Mouse (Mus musculus): Measurements from ENCODE around the gene Tmub1. TPM values are rescaled to one million over a fixed set of nuclear protein-coding genes. Genes with fewer than 3 reads are reported as not detected.

Tmub1 gene
- polyA plus RNA-seq, 1 experiment, result 49.0 TPM

GRCm38 (mm10) chr5:24427285-24427633, 20.4 kb downstream of the Tmub1 start:
- TF ChIP-seq POLR2A (IDR thresholded peaks at IDR 0.05; ENCODE audit: extremely low read depth, insufficient read depth, low read length), result no peak
- TF ChIP-seq CTCF (IDR thresholded peaks at IDR 0.05; ENCODE audit: extremely low read depth, insufficient read depth, low read length), result no peak
- Histone ChIP-seq H3K4me3 (ENCODE audit: insufficient read depth, low read length) (no peak overlapping the region), H3K27ac (ENCODE audit: insufficient read depth, low read length) (no peak overlapping the region), H3K4me1 (ENCODE audit: control insufficient read depth, insufficient read depth, low read length) (0 out of 2 replicates have a peak, but pooled peaks cover 1% of the 10 kb centered on the region)

GRCm38 (mm10) chr5:24426556-24427284, 20.9 kb downstream of the Tmub1 start:
- Histone ChIP-seq H3K4me1 (ENCODE audit: control insufficient read depth, insufficient read depth, low read length) (0 out of 2 replicates have a peak, but pooled peaks cover 1% of the 10 kb centered on the region), H3K4me3 (ENCODE audit: insufficient read depth, low read length) (no peak overlapping the region), H3K27ac (ENCODE audit: insufficient read depth, low read length) (no peak overlapping the region)
- TF ChIP-seq CTCF (IDR thresholded peaks at IDR 0.05; ENCODE audit: extremely low read depth, insufficient read depth, low read length) (no peak), POLR2A (IDR thresholded peaks at IDR 0.05; ENCODE audit: extremely low read depth, insufficient read depth, low read length) (no peak)

GRCm38 (mm10) chr5:24426037-24426432, 21.6 kb downstream of the Tmub1 start:
- 0 out of 2 replicates have a peak, but pooled peaks cover 1% of the 10 kb centered on the region for H3K4me1 ChIP-seq (ENCODE audit: control insufficient read depth, insufficient read depth, low read length)
- TF ChIP-seq CTCF (IDR thresholded peaks at IDR 0.05; ENCODE audit: extremely low read depth, insufficient read depth, low read length), result no peak
- no peak for TF ChIP-seq POLR2A (IDR thresholded peaks at IDR 0.05; ENCODE audit: extremely low read depth, insufficient read depth, low read length)
- H3K4me3 ChIP-seq (ENCODE audit: insufficient read depth, low read length), result peak overlapping the region; percentile 83; the same call in 1 of the 2 replicates
- no peak overlapping the region for H3K27ac ChIP-seq (ENCODE audit: insufficient read depth, low read length)

GRCm38 (mm10) chr5:24425421-24426036, 22.1 kb downstream of the Tmub1 start:
- TF ChIP-seq POLR2A (IDR thresholded peaks at IDR 0.05; ENCODE audit: extremely low read depth, insufficient read depth, low read length) (no peak), CTCF (IDR thresholded peaks at IDR 0.05; ENCODE audit: extremely low read depth, insufficient read depth, low read length) (no peak)
- Histone ChIP-seq H3K4me3 (ENCODE audit: insufficient read depth, low read length) (peak overlapping the region; percentile 83), H3K4me1 (ENCODE audit: control insufficient read depth, insufficient read depth, low read length) (0 out of 2 replicates have a peak, but pooled peaks cover 1% of the 10 kb centered on the region), H3K27ac (ENCODE audit: insufficient read depth, low read length) (no peak overlapping the region)

GRCm38 (mm10) chr5:24424861-24425411, 22.7 kb downstream of the Tmub1 start:
- Histone ChIP-seq H3K27ac (ENCODE audit: insufficient read depth, low read length) (peak overlapping the region; percentile 93), H3K4me3 (ENCODE audit: insufficient read depth, low read length) (peak overlapping the region; percentile 83), H3K4me1 (ENCODE audit: control insufficient read depth, insufficient read depth, low read length) (0 out of 2 replicates have a peak, but pooled peaks cover 1% of the 10 kb centered on the region)
- TF ChIP-seq POLR2A (IDR thresholded peaks at IDR 0.05; ENCODE audit: extremely low read depth, insufficient read depth, low read length) (0 out of 2 replicates have a peak, but pooled peaks have one; percentile 22), CTCF (IDR thresholded peaks at IDR 0.05; ENCODE audit: extremely low read depth, insufficient read depth, low read length) (no peak)

- TF ChIP-seq POLR2A (IDR thresholded peaks at IDR 0.05; ENCODE audit: extremely low read depth, insufficient read depth, low read length) (no peak), CTCF (IDR thresholded peaks at IDR 0.05; ENCODE audit: extremely low read depth, insufficient read depth, low read length) (no peak)
- Histone ChIP-seq H3K27ac (ENCODE audit: insufficient read depth, low read length) (peak overlapping the region; percentile 93), H3K4me1 (ENCODE audit: control insufficient read depth, insufficient read depth, low read length) (0 out of 2 replicates have a peak, but pooled peaks cover 1% of the 10 kb centered on the region), H3K4me3 (ENCODE audit: insufficient read depth, low read length) (peak overlapping the region; percentile 83)
Observed at GRCm38 (mm10) chr5:24424004-24424781, 23.5 kb downstream of the Tmub1 start.

- Histone ChIP-seq H3K4me3 (ENCODE audit: insufficient read depth, low read length) (peak within 1 kb of the TSS; percentile 83), H3K27ac (ENCODE audit: insufficient read depth, low read length) (peak within 1 kb of the TSS; percentile 93), H3K4me1 (ENCODE audit: control insufficient read depth, insufficient read depth, low read length) (0 out of 2 replicates have a peak, but pooled peaks cover 1% of the 10 kb centered on the region)
- TF ChIP-seq POLR2A (IDR thresholded peaks at IDR 0.05; ENCODE audit: extremely low read depth, insufficient read depth, low read length) (peak; percentile 71), CTCF (IDR thresholded peaks at IDR 0.05; ENCODE audit: extremely low read depth, insufficient read depth, low read length) (no peak)
Observed at GRCm38 (mm10) chr5:24423129-24424003, 24.3 kb downstream of the Tmub1 start, which contains the start of the genes Cdk5 and Slc4a2. TSS of gene Cdk5 (minus strand) at chr5:24423530. TSS of gene Slc4a2 (plus strand) at chr5:24423837.

GRCm38 (mm10) chr5:24420381-24420780, 27.3 kb downstream of the Tmub1 start:
- Histone ChIP-seq H3K4me3 (ENCODE audit: insufficient read depth, low read length) (no peak overlapping the region), H3K27ac (ENCODE audit: insufficient read depth, low read length) (no peak overlapping the region), H3K4me1 (ENCODE audit: control insufficient read depth, insufficient read depth, low read length) (peaks cover 1% of the 10 kb centered on the region; the same call in 1 of the 2 replicates)
- TF ChIP-seq CTCF (IDR thresholded peaks at IDR 0.05; ENCODE audit: extremely low read depth, insufficient read depth, low read length), result no peak

Measured in cortical plate, adult 2 months (tissue).